ENCODE assay signal across 11 mouse cellular contexts in genomic region chr10:94889735-94890134, GRCm38 (mm10).
"Had no signal": no experiment of that assay in that cellular context is flagged by ENCODE, and none has a peak within 500 bp of the region (broad histone marks: within the 10 kb centered on the region; RNA-seq: fewer than 3 reads in every experiment).

No protein-coding gene starts in this region.

- DNase-seq: gastrocnemius, postnatal 14 days; gastrocnemius, postnatal 36 days; heart, adult 18-20 months; heart, postnatal 10 days; kidney, adult 11 months; kidney, adult 2 months; kidney, adult 9 months; kidney, postnatal 14 days; kidney, postnatal 36 days; liver; liver, embryonic 13.5 days had no signal
